Mouse (Mus musculus) thymus, adult 2 months (tissue): ENCODE results near the gene Pex16. TPM values are rescaled to one million over a fixed set of nuclear protein-coding genes. Genes with fewer than 3 reads are reported as not detected.

Experiments used
- DNase-seq: peaks from one replicate; pipeline ENCODE4 v3.0.0; 2021
- H3K27ac ChIP-seq: fragments of 200-500 bp; 2 replicates; pipeline ENCODE4 v1.5.1; 2012; ENCODE audit warnings: low read length, control low read depth; ENCODE audit not compliant: control insufficient read depth, insufficient read depth
- H3K27me3 ChIP-seq: fragments of 200-500 bp; 2 replicates; pipeline ENCODE4 v1.6.1; 2012; ENCODE audit warnings: mild to moderate bottlenecking, low read length, moderate library complexity, mixed read lengths; ENCODE audit not compliant: control insufficient read depth, insufficient read depth
- H3K36me3 ChIP-seq: fragments of 200-500 bp; 2 replicates; pipeline ENCODE4 v1.6.1; 2012; ENCODE audit warnings: mild to moderate bottlenecking, low read length, moderate library complexity; ENCODE audit not compliant: control insufficient read depth, insufficient read depth
- H3K4me1 ChIP-seq: fragments of 200-500 bp; replicated peaks from 2 replicates; pipeline ENCODE4 v1.6.1; 2012; ENCODE audit warnings: low read length; ENCODE audit not compliant: control insufficient read depth, insufficient read depth
- H3K4me3 ChIP-seq: fragments of 200-500 bp; 2 replicates; pipeline ENCODE4 v1.5.1; 2012; ENCODE audit warnings: mild to moderate bottlenecking, low read length, control low read depth, moderate library complexity; ENCODE audit not compliant: control insufficient read depth, insufficient read depth
- CTCF ChIP-seq: fragments of 200-500 bp; IDR thresholded peaks from 2 replicates; pipeline ENCODE4 v1.5.1; 2012; ENCODE audit warnings: mild to moderate bottlenecking, control low read depth, low read length, moderate library complexity, borderline replicate concordance; ENCODE audit not compliant: control insufficient read depth, poor library complexity, insufficient read depth; ENCODE audit errors: extremely low read depth
- POLR2A ChIP-seq: fragments of 200-500 bp; IDR thresholded peaks from 2 replicates; pipeline ENCODE4 v1.6.1; 2012; ENCODE audit warnings: mild to moderate bottlenecking, low read length, control low read depth, moderate library complexity; ENCODE audit not compliant: control insufficient read depth, poor library complexity, insufficient read depth; ENCODE audit errors: extremely low read depth
- WGBS: fragments of 180-500 bp; shearing (Covaris S2); methylation state at CpG from one replicate; pipeline ENCODE4 v1.1.7; 2018; 5-methylcytosine and 5-hydroxymethylcytosine counted together
- polyA plus RNA-seq: library from polyadenylated mRNA; depleted of rRNA; stranded (reverse); fragments of >200 nt; gene quantifications from 2 replicates; pipeline ENCODE4 v1.2.3, GENCODE M21; 2012

The Pex16 gene
- polyA plus RNA-seq, 1 experiment: 78.0 TPM

- no peak for TF ChIP-seq CTCF
- TF ChIP-seq POLR2A: no peak
- WGBS: 19% methylated on average over 22 of the region's 22 CpGs
- H3K27me3 ChIP-seq: peaks cover 5% of the 10 kb centered on the region
Observed at GRCm38 (mm10) chr2:92400682-92401081, 26.2 kb downstream of the Pex16 start.

GRCm38 (mm10) chr2:92401091-92401561, 26.6 kb downstream of the Pex16 start, which contains the start of gene Mapk8ip1:
Gene Mapk8ip1, minus strand, starts transcription at chr2:92401263.
- no peak for DNase-seq
- H3K4me3 ChIP-seq: no peak within 1 kb of the TSS
- peaks cover 5% of the 10 kb centered on the region for H3K27me3 ChIP-seq
- 19% methylated on average over 59 of the region's 59 CpGs for WGBS
- no peak within 1 kb of the TSS for H3K27ac ChIP-seq
- no peak for TF ChIP-seq POLR2A
- no peaks in the 10 kb centered on the region for H3K36me3 ChIP-seq
- H3K4me1 ChIP-seq: peaks cover 5% of the 10 kb centered on the region; the same call in 1 of the 2 replicates

More at GRCm38 (mm10) chr2:92400682-92401081, 26.2 kb downstream of the Pex16 start:
- Histone ChIP-seq H3K4me3 (no peak overlapping the region), H3K27ac (no peak overlapping the region), H3K4me1 (peaks cover 5% of the 10 kb centered on the region; the same call in 1 of the 2 replicates), H3K36me3 (no peaks in the 10 kb centered on the region)
- DNase-seq: no peak

- no peaks in the 10 kb centered on the region for H3K36me3 ChIP-seq
- DNase-seq: no peak
- peaks cover 5% of the 10 kb centered on the region for H3K27me3 ChIP-seq
- H3K27ac ChIP-seq: no peak overlapping the region
- H3K4me1 ChIP-seq: peaks cover 5% of the 10 kb centered on the region; the same call in 1 of the 2 replicates
- 90% methylated on average over 4 of the region's 4 CpGs for WGBS
- TF ChIP-seq CTCF (no peak), POLR2A (no peak)
- no peak overlapping the region for H3K4me3 ChIP-seq
Observed at GRCm38 (mm10) chr2:92402591-92403326, 28.3 kb downstream of the Pex16 start.

GRCm38 (mm10) chr2:92403776-92404319, 29.4 kb downstream of the Pex16 start:
- Histone ChIP-seq H3K27me3 (peaks cover 5% of the 10 kb centered on the region), H3K27ac (no peak overlapping the region), H3K4me1 (peaks cover 5% of the 10 kb centered on the region; the same call in 1 of the 2 replicates), H3K4me3 (no peak overlapping the region), H3K36me3 (no peaks in the 10 kb centered on the region; the same call in 1 of the 2 replicates)
- WGBS: 92% methylated on average over 5 of the region's 5 CpGs
- DNase-seq: no peak
- TF ChIP-seq POLR2A (no peak), CTCF (no peak)

- 87% methylated on average over 6 of the region's 6 CpGs for WGBS
- no peak overlapping the region for H3K4me3 ChIP-seq
- peaks cover 5% of the 10 kb centered on the region; the same call in 1 of the 2 replicates for H3K4me1 ChIP-seq
- DNase-seq: no peak
- no peak overlapping the region for H3K27ac ChIP-seq
- TF ChIP-seq POLR2A: no peak
- no peak for TF ChIP-seq CTCF
- peaks cover 5% of the 10 kb centered on the region for H3K27me3 ChIP-seq
- no peaks in the 10 kb centered on the region; the same call in 1 of the 2 replicates for H3K36me3 ChIP-seq
Observed at GRCm38 (mm10) chr2:92404737-92405136, 30.3 kb downstream of the Pex16 start.

GRCm38 (mm10) chr2:92405687-92406086, 31.2 kb downstream of the Pex16 start:
- peaks cover 2% of the 10 kb centered on the region; the same call in 1 of the 2 replicates for H3K27me3 ChIP-seq
- no peak overlapping the region for H3K27ac ChIP-seq
- H3K4me1 ChIP-seq: peaks cover 5% of the 10 kb centered on the region; the same call in 1 of the 2 replicates
- no peak overlapping the region for H3K4me3 ChIP-seq
- no peak for TF ChIP-seq CTCF
- no peak for TF ChIP-seq POLR2A
- H3K36me3 ChIP-seq: peaks cover under 1% of the 10 kb centered on the region; the same call in 1 of the 2 replicates
- DNase-seq: no peak
- 97% methylated on average over 7 of the region's 7 CpGs for WGBS
